ENCODE assay signal across 18 mouse cellular contexts in the genomic region with DNA sequence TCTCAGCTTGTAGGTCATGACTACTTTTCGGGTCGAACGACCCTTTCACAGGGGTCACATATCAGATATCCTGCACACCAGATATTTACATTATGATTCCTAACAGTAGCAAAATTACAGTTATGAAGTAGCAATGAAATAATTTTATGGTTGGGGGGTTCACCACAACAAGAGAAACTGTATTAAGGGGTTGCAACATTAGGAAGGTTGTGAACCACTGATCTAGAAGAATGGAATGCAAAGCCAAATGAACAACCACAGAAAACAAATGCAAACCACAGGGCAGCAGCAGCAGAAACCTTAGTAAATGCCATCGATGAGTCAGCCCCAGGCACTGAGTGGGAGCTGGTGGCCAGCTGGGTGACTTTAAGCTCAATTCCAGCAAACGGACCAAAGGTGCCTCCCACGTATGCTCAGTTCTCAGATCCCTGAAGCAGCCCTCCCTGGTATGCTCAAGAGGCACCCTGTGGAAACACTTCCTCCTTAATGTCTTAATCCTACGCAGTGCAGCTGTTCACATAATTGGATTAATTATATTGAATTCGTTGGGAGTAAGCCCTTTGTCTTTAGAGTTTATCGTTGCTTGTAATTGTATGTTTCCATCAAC.
DNase-seq lines count a peak whose midpoint lies in the region; ATAC-seq and TF ChIP-seq lines count a peak whose summit lies in the region.
"Had no signal": no experiment of that assay in that cellular context is flagged by ENCODE, and none has a peak within 500 bp of the region (broad histone marks: within the 10 kb centered on the region; RNA-seq: fewer than 3 reads in every experiment).

No protein-coding gene starts in this region.

- H3K27me3 ChIP-seq in kidney, embryonic 16.5 days (ENCODE audit: insufficient read depth, low read length) = no peaks in the 10 kb centered on the region
- no peaks in the 10 kb centered on the region for H3K27me3 ChIP-seq in C2C12 (ENCODE audit: control insufficient read depth, insufficient read depth, insufficient read length)
- H3K27me3 ChIP-seq in forebrain, postnatal 0 days (ENCODE audit: insufficient read depth, low read length) = no peaks in the 10 kb centered on the region
- no peaks in the 10 kb centered on the region for H3K27me3 ChIP-seq in lung, postnatal 0 days (replicated peaks; ENCODE audit: insufficient read depth, low read length)
- H3K27me3 ChIP-seq: heart, embryonic 15.5 days; neural tube, embryonic 12.5 days had no signal

- no peaks in the 10 kb centered on the region for H3K9me3 ChIP-seq in kidney, embryonic 16.5 days (ENCODE audit: low read length)
- no peaks in the 10 kb centered on the region for H3K9me3 ChIP-seq in forebrain, postnatal 0 days (ENCODE audit: low read length)
- no peaks in the 10 kb centered on the region for H3K9me3 ChIP-seq in lung, postnatal 0 days (ENCODE audit: low read length)
- H3K9me3 ChIP-seq: heart, embryonic 15.5 days; neural tube, embryonic 12.5 days had no signal

- no peaks in the 10 kb centered on the region for H3K4me1 ChIP-seq in kidney, embryonic 16.5 days (ENCODE audit: insufficient read depth, low read length)
- no peaks in the 10 kb centered on the region for H3K4me1 ChIP-seq in forebrain, postnatal 0 days (ENCODE audit: insufficient read depth)
- no peaks in the 10 kb centered on the region for H3K4me1 ChIP-seq in lung, postnatal 0 days (ENCODE audit: insufficient read depth, low read depth, low read length)
- H3K4me1 ChIP-seq: heart, embryonic 15.5 days; neural tube, embryonic 12.5 days had no signal

- ATAC-seq in kidney, embryonic 16.5 days (ENCODE audit: low FRiP score, low TSS enrichment) = peak; percentile 65; the same call in 1 of the 2 replicates
- 0 out of 2 replicates have a peak, but pooled peaks have one; percentile 36 for ATAC-seq in forebrain, postnatal 0 days
- no peak for ATAC-seq in lung, postnatal 0 days
- ATAC-seq: liver, postnatal 0 days had no signal

- no peak for TF ChIP-seq CTCF in C2C12 (IDR thresholded peaks at IDR 0.05; ENCODE audit: control insufficient read depth, insufficient read depth, insufficient read length)
- no peak for TF ChIP-seq CTCF in forebrain, postnatal 0 days (IDR thresholded peaks at IDR 0.05; ENCODE audit: low read depth)
- no peak for TF ChIP-seq CTCF in lung, postnatal 0 days (IDR thresholded peaks at IDR 0.05)

- H3K4me2 ChIP-seq in kidney, embryonic 16.5 days (replicated peaks; ENCODE audit: low read depth, low read length) = no peak overlapping the region
- H3K4me2 ChIP-seq in forebrain, postnatal 0 days (ENCODE audit: low read depth) = no peak overlapping the region
- H3K4me2 ChIP-seq in lung, postnatal 0 days (replicated peaks; ENCODE audit: low read depth, low read length) = no peak overlapping the region
- H3K4me2 ChIP-seq: heart, embryonic 15.5 days; neural tube, embryonic 12.5 days had no signal

- no peak overlapping the region for H3K4me3 ChIP-seq in kidney, embryonic 16.5 days (ENCODE audit: low read length)
- H3K4me3 ChIP-seq in C2C12 (ENCODE audit: insufficient read depth, poor library complexity, severe bottlenecking) = no peak overlapping the region
- H3K4me3 ChIP-seq in forebrain, postnatal 0 days (ENCODE audit: low read depth, low read length) = no peak overlapping the region
- H3K4me3 ChIP-seq in lung, postnatal 0 days (ENCODE audit: low read depth, low read length) = no peak overlapping the region
- H3K4me3 ChIP-seq: gastrocnemius, adult 2 months; heart, adult 2 months; heart, embryonic 15.5 days; neural tube, embryonic 12.5 days had no signal

- TF ChIP-seq EP300 in lung, postnatal 0 days (IDR thresholded peaks at IDR 0.05) = no peak

- H3K27ac ChIP-seq in kidney, embryonic 16.5 days (ENCODE audit: low read length) = no peak overlapping the region
- no peak overlapping the region for H3K27ac ChIP-seq in forebrain, postnatal 0 days (ENCODE audit: low read depth, low read length)
- H3K27ac ChIP-seq in lung, postnatal 0 days (ENCODE audit: low read length) = no peak overlapping the region
- H3K27ac ChIP-seq: gastrocnemius, adult 2 months; heart, adult 2 months; heart, embryonic 15.5 days; neural tube, embryonic 12.5 days had no signal

- DNase-seq in adrenal gland, adult 2 months = peak; percentile 18
- no peak for DNase-seq in adrenal gland, postnatal 10 days
- no peak for DNase-seq in kidney, adult 9 months
- DNase-seq in forebrain, postnatal 0 days = no peak
- no peak for DNase-seq in lung, postnatal 0 days (ENCODE audit: low spot score)
- no peak for DNase-seq in left cerebral cortex, adult 18-20 months (ENCODE audit: low spot score in 2 of 2)
- DNase-seq: adrenal gland, postnatal 14 days; B cell, adult 2 months; cerebellum, postnatal 10 days; gastrocnemius, adult 2 months; heart, adult 2 months; liver; liver, postnatal 0 days; thymus, postnatal 4 days had no signal

- no peaks in the 10 kb centered on the region for H3K36me3 ChIP-seq in kidney, embryonic 16.5 days (ENCODE audit: insufficient read depth, low read length)
- H3K36me3 ChIP-seq in C2C12 (ENCODE audit: control insufficient read depth, insufficient read depth) = no peaks in the 10 kb centered on the region
- no peaks in the 10 kb centered on the region for H3K36me3 ChIP-seq in forebrain, postnatal 0 days (ENCODE audit: insufficient read depth)
- H3K36me3 ChIP-seq in lung, postnatal 0 days (ENCODE audit: insufficient read depth, low read length) = no peaks in the 10 kb centered on the region
- H3K36me3 ChIP-seq: heart, embryonic 15.5 days; neural tube, embryonic 12.5 days had no signal

- no peaks in the 10 kb centered on the region for H3K79me3 ChIP-seq in C2C12 (ENCODE audit: low read depth)

- H3ac ChIP-seq in C2C12 (ENCODE audit: control insufficient read depth, insufficient read length, low read depth) = no peak overlapping the region

- H3K9ac ChIP-seq in kidney, embryonic 16.5 days (replicated peaks; ENCODE audit: low read length) = no peak overlapping the region
- no peak overlapping the region for H3K9ac ChIP-seq in forebrain, postnatal 0 days
- no peak overlapping the region for H3K9ac ChIP-seq in lung, postnatal 0 days (replicated peaks; ENCODE audit: low read depth)
- H3K9ac ChIP-seq: heart, embryonic 15.5 days; liver, postnatal 0 days; neural tube, embryonic 12.5 days had no signal

- no peaks in the 10 kb centered on the region for H3K79me2 ChIP-seq in C2C12 (ENCODE audit: control insufficient read depth, insufficient read depth)

- WGBS in kidney, embryonic 16.5 days = 56% methylated on average over 9 of the region's 9 CpGs
- 55% methylated on average over 9 of the region's 9 CpGs for WGBS in forebrain, postnatal 0 days
- 72% methylated on average over 9 of the region's 9 CpGs for WGBS in lung, postnatal 0 days

TF ChIP-seq in C2C12, 6 proteins besides CTCF, POLR2A, EP300 and RAD21:
- TF ChIP-seq MYOD1 (IDR thresholded peaks at IDR 0.05; ENCODE audit: control insufficient read depth, insufficient read length, low read depth) (peak; percentile 22), FOSL1 (IDR thresholded peaks at IDR 0.05; ENCODE audit: insufficient read depth, low read length, poor library complexity, severe bottlenecking) (peak; percentile 26), USF1 (IDR thresholded peaks at IDR 0.05; ENCODE audit: low read depth) (no peak), CEBPB (IDR thresholded peaks at IDR 0.05; ENCODE audit: low read depth) (peak; percentile 77), MYOG (IDR thresholded peaks at IDR 0.05; ENCODE audit: control insufficient read depth, extremely low read depth, insufficient read length) (no peak), MAX (IDR thresholded peaks at IDR 0.05) (no peak)
TF ChIP-seq in C2C12: peak in this region for 3.
